Mouse (Mus musculus) embryonic facial prominence, embryonic 13.5 days (tissue): ENCODE results near the gene Ing3. TPM values are rescaled to one million over a fixed set of nuclear protein-coding genes. Genes with fewer than 3 reads are reported as not detected.

Experiments used
- polyA plus RNA-seq: library from polyadenylated mRNA; unstranded; fragments of >200 nt; fragmentation: Nextera tagmentation; extraction: Ambion mirVana; gene quantifications from 2 replicates; pipeline ENCODE4 v1.2.1, GENCODE M21; 2015

Gene Ing3
- polyA plus RNA-seq, 1 experiment from 2014 or later: 60.6 TPM

Other genes starting within 250 kb of the Ing3 start
- 31.5 and 42.2 TPM in 2 replicates for gene Tspan12, start 97.1 kb upstream of the Ing3 start, polyA plus RNA-seq
- 42.6 and 43.4 TPM in 2 replicates for gene Cped1, start 36.3 kb downstream of the Ing3 start, polyA plus RNA-seq